Mouse (Mus musculus) layer of hippocampus, adult 11-12 months (tissue): Measurements from ENCODE around the gene Cnot11.

Source experiments
- DNase-seq: peaks from one replicate; pipeline ENCODE4 v3.0.0; 2022; ENCODE audit warnings: low spot score

Gene Cnot11

DNA sequence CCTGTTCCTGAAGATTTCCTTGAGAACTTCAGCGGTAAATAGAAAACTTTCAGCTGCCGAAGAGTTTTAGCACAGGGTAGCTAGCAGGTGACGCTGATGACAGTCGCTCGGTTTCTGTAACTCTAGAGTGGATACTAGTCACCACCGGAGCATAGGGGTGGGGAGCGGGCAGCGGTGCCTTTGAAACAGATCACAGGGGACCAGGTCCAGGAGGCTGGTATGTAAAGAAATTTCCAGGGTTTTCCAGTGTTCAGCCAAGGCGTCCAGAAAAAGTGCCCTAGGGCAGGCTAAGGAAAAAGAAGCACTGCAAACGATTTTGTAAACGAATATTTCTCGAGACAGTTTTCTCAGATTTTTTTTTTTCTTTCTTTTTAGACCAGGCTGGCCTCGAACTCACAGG is at the start of gene Cnot11:
Gene Cnot11 (plus strand): TSS at position 162 of the 400 bp plus-strand sequence.
- no peak for DNase-seq

DNA sequence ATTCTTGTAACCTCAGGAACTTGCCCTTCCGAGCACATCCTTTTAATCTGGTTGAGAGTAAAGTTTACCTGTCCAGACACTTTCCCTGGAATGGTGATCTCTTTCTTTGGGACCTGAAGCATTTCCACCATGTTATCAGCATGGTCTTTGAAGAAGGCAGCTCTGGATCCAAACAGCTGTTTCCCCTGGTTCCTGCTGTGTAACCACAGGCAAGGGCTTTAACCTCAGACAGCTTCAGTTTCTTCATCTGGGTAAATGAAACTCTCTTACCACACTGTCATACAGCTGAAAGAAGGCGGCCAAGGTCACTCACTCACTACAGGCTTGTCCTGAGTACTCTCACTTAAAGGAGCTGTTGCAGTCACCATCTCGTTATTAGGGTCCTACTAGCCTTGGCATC is 47.4 kb upstream of the Cnot11 start:
- DNase-seq = no peak

GRCm38 (mm10) chr1:39493165-39493564 is 41.6 kb upstream of the Cnot11 start:
- no peak for DNase-seq

GRCm38 (mm10) chr1:39493664-39494063 is 41.1 kb upstream of the Cnot11 start:
- no peak for DNase-seq

DNA sequence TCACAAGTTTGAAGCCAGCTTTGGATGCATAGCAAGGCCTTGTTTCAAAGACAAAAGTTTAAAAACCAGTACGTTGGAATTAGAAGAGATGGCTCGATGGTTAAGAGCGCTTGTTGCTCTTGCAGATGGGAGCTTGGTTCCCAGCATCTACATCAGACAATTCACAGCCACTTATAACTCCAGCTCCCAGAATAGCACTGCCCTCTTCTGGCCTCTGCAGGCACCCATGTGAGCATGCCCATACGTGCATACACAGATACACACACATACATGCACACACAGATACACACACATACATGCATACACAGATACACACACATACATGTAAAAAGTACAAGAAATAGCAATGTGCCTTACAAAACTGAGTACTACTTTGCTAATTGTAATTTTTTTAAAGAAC is 37.8 kb upstream of the Cnot11 start:
- no peak for DNase-seq

GRCm38 (mm10) chr1:39497748-39498147 is 37.0 kb upstream of the Cnot11 start:
- no peak for DNase-seq

- DNase-seq = no peak
These were observed 35.3 kb upstream of the Cnot11 start for GRCm38 (mm10) chr1:39499485-39499941.

- DNase-seq = peak; percentile 46
These were observed 31.8 kb upstream of the Cnot11 start for GRCm38 (mm10) chr1:39502817-39503633.

GRCm38 (mm10) chr1:39504261-39504660 is 30.5 kb upstream of the Cnot11 start:
- peak; percentile 61 for DNase-seq

- no peak for DNase-seq
These were observed 29.2 kb upstream of the Cnot11 start for GRCm38 (mm10) chr1:39505600-39505999.

DNA sequence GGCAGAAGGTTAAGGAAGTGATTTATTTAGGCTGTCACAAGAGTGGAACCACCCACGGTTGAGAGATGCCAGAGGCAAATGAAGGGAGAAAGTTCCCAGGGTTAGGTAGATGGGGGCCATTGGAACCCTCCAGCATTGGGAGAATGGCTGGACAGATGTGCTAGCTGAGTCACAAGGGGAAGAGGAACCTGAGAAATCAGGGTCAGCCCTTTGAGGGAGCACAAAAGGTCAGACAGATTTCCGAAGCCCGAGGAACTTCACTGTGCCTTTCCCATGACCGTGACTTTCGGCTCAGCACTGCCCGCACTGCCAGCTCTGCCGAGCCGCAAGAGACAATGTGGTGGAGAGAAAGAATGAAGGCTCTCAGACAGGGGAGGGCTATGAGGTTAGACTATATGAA is 23.0 kb upstream of the Cnot11 start:
- DNase-seq = no peak

DNA sequence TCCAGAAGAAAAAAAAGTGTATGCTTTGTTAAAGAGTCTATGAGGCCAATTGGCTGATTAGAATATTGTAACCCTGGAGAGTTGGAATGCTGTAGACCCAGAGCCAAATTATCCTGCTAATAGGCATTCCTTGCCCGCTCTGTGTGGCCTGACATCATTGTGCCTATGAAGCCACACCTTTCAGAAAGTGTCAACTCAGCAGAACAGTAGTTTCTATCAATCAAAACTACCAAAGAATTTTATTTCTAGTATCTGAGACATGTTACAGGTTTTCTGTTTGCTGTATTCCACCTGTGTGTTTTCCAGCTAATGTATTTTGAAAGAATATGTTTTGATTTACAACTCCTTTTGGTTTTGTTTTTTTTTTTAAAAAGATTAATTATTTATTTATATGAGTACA is 22.6 kb upstream of the Cnot11 start:
- DNase-seq = no peak

GRCm38 (mm10) chr1:39515303-39515991 is 19.3 kb upstream of the Cnot11 start:
- DNase-seq = no peak

GRCm38 (mm10) chr1:39521326-39521725 is 13.5 kb upstream of the Cnot11 start:
- DNase-seq = no peak

- peak; percentile 51 for DNase-seq
These were observed 12.3 kb upstream of the Cnot11 start for GRCm38 (mm10) chr1:39522519-39522918.

DNA sequence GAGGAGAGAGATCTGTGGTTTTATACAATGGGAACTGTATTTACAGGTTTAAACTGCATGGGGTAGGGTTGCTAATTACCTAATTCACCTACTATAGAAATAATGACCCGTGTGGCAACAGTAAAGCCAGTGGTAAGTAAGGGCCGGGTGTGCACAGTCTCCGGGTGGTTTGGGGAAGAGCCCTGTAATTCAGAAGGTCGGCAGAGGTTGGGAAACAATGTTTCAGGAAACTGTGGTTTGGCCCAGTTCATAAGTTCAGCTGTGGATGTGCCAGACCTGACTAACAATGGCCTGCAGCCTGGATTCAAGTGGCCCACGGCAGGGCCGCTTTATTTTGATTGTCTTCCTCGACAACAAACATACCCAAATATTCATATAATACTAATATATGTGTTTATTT is 9.0 kb upstream of the Cnot11 start:
- DNase-seq = no peak

DNA sequence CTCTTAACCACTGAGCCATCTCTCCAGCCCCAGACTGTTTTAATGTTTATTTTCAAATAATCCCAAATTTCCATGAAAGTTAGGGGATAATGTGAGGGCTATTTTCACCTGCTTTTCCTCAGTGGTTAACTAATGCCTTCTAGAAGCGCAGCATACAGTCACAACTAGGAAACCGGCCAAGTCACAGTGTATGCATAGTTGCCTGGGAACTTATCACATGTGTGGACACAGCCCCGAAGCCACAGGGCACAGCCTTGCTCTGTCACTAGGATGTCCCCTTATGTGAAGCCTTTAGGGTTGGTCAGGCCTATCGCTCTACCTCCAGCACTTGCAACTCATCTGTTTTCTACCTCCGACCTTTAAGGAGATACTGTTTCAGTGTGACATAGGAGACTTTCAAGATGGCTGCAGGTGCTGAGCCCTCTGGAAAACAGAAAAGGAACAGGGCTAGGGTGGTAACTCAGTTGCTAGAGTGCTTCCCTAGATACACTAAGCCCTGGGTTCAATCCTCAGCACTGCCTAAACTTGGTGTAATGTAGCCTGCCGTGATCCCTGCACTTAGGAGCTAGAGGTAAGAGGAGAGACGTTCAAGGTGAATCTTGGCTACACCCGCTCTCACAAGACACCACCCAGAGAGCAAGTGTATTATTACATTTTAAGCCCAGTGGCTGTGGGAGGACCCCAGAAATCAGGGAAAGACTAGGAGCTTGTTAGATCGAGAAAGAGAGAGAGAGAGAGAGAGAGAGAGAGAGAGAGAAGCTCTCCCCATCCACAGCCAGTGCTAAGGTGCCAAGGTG is 8.2 kb upstream of the Cnot11 start:
- no peak for DNase-seq

DNA sequence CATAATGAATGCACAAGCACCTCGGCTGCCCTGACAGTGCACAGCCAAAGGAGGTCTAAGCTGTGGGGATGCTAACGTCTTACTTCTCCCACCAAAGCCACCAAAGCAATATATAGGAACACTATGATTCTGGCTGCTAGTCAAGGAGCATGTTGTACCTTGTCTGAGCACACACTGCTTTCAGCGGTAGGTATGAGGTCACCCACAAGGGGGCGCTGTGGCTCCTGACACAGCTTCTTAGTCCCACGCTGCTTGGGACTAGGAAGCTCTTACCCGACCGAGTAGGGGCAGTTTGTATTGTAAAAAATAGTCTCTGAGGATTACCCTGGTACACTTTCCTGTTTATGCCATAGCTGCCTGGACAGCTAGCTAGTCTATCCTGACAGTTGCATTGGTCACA is 7.4 kb upstream of the Cnot11 start:
- DNase-seq = peak; percentile 74

DNA sequence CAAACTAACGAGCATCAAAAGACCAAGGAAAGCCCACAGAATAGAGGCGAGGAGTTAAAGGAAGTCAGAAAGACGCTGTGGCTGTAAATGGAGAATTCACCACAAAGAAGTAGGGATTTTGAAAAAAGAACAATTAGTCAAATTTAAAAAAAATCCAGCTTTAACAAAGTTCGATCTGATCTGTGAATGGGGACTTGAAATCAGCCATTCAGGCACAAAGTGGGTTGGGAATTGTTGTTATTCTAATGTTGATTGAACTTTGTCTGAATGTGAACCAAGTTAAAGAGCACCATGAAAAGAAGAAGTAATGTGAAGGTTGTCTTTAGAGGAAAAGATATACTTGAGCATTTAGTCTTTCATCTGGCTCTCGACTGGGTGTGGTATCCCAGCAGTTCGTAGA is 6.5 kb upstream of the Cnot11 start:
- no peak for DNase-seq

DNA sequence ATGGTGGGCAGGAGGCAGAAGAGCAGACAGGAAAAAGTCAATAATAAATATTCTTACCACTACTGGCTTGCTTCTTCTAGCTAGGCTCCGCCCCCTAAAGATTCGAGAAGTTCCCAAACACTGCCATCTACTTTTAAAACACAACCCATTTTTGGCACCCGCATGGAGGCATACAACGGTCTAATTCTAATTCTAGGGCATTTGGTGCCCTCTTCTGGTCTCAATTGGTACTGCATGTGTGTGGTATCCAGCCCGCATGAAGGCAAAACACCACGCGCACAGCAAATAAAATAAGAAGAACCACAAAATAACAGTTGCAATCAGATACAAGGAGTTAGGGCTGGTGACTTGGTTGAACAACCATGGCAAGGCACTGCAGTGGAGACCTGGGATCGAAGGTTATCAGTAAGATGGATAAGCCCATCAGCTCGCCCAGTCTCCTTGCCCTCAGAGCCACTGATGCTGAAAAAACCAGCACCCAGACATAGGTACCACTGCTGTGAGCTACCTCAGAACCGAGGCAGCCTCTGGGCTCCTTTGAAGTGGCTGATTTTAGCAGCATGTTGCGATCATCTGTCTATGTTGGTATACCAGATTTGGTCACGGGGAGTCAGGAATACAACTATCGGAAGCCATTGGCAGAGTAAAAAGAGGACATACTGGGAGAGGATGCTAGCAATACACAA is 4.4 kb upstream of the Cnot11 start:
- peak; percentile 86 for DNase-seq

- no peak for DNase-seq
These were observed 3.8 kb upstream of the Cnot11 start for GRCm38 (mm10) chr1:39531036-39531435.

GRCm38 (mm10) chr1:39533917-39534316 is 875 bp upstream of the Cnot11 start:
- DNase-seq = no peak
